Mouse (Mus musculus) kidney, adult 2 months (tissue): ENCODE results near the gene Gm10717.
"Not testable (repeated sequence)": the region's sequence is repeated elsewhere in the genome, so short reads cannot be mapped to it uniquely, and the experiment has no call there.

Experiments used
- CTCF ChIP-seq: fragments of 200-500 bp; conservative IDR thresholded peaks from 2 replicates; pipeline ENCODE4 v1.5.1; 2011; ENCODE audit warnings: low read depth, mild to moderate bottlenecking, control low read depth, low read length, moderate library complexity, mixed read lengths; ENCODE audit not compliant: insufficient read depth, insufficient read length
- POLR2A ChIP-seq: fragments of 200-500 bp; IDR thresholded peaks from one replicate; pipeline ENCODE4 v1.6.1; 2011; ENCODE audit warnings: low read depth, low read length, control low read depth

GRCm38 (mm10) chr9:3018944-3019343, 6.3 kb upstream of the Gm10717 start:
- not testable (repeated sequence) for TF ChIP-seq CTCF, POLR2A
